Mouse (Mus musculus) lung, postnatal 0 days (tissue): Measurements from ENCODE around the gene Stard3. TPM values are rescaled to one million over a fixed set of nuclear protein-coding genes. Genes with fewer than 3 reads are reported as not detected.
A peak's percentile ranks its signal among the peaks of the same experiment; 100 is the strongest.

Experiments
- ATAC-seq: fragments of 200-750 bp; cut with Nextera tagmentation; 2 replicates; pipeline ENCODE4 v1.8.0; 2017; ENCODE audit warnings: moderate library complexity
- DNase-seq: peaks from one replicate; pipeline ENCODE4 v3.0.0-alpha.2; 2016; ENCODE audit warnings: low spot score
- H3K27ac ChIP-seq: fragments of 300-500 bp; sonication (generic); 2 replicates; pipeline ENCODE4 v1.5.1; 2014; ENCODE audit warnings: antibody characterized with exemption, mild to moderate bottlenecking, low read length, mixed read lengths
- H3K27me3 ChIP-seq: fragments of 300-500 bp; sonication (generic); replicated peaks from 2 replicates; pipeline ENCODE4 v1.6.1; 2014; ENCODE audit warnings: low read length, mixed read lengths; ENCODE audit not compliant: insufficient read depth
- H3K36me3 ChIP-seq: fragments of 300-500 bp; sonication (generic); 2 replicates; pipeline ENCODE4 v1.6.1; 2014; ENCODE audit warnings: low read length, mixed read lengths; ENCODE audit not compliant: insufficient read depth
- H3K4me1 ChIP-seq: fragments of 300-500 bp; sonication (generic); 2 replicates; pipeline ENCODE4 v1.6.1; 2014; ENCODE audit warnings: antibody characterized with exemption, low read depth, low read length, mixed read lengths; ENCODE audit not compliant: insufficient read depth
- H3K4me2 ChIP-seq: fragments of 300-500 bp; sonication (generic); replicated peaks from 2 replicates; pipeline ENCODE4 v1.6.1; 2014; ENCODE audit warnings: low read depth, mild to moderate bottlenecking, low read length, moderate library complexity, mixed read lengths
- H3K4me3 ChIP-seq: fragments of 300-500 bp; sonication (generic); 2 replicates; pipeline ENCODE4 v1.5.1; 2014; ENCODE audit warnings: low read depth, low read length
- H3K9ac ChIP-seq: fragments of 300-500 bp; sonication (generic); replicated peaks from 2 replicates; pipeline ENCODE4 v1.6.1; 2014; ENCODE audit warnings: low read depth, mild to moderate bottlenecking
- H3K9me3 ChIP-seq: fragments of 300-500 bp; sonication (generic); 2 replicates; pipeline ENCODE4 v1.6.1; 2016; ENCODE audit warnings: low read length, mixed read lengths
- CTCF ChIP-seq: IDR thresholded peaks from 2 replicates; pipeline ENCODE4 v1.5.1; 2016; ENCODE audit warnings: antibody characterized with exemption, mild to moderate bottlenecking
- EP300 ChIP-seq: IDR thresholded peaks from 2 replicates; pipeline ENCODE4 v1.6.1; 2016; ENCODE audit warnings: antibody characterized with exemption, mild to moderate bottlenecking, control low read depth
- WGBS: fragments of 180-500 bp; shearing (Covaris S2); extraction: QIAGEN DNeasy Blood & Tissue Kit; methylation state at CpG from one replicate; pipeline ENCODE4 v1.1.7; 2014; 5-methylcytosine and 5-hydroxymethylcytosine counted together
- polyA plus RNA-seq: library from polyadenylated mRNA; unstranded; fragments of >200 nt; fragmentation: Nextera tagmentation; extraction: Ambion mirVana; gene quantifications from 2 replicates; pipeline ENCODE4 v1.2.1, GENCODE M21; 2015

Gene Stard3
- polyA plus RNA-seq, 1 experiment from 2014 or later = 73.1 TPM

GRCm38 (mm10) chr11:98406621-98407020 is 48.5 kb downstream of the Stard3 start:
- no peaks in the 10 kb centered on the region for H3K27me3 ChIP-seq
- no peak overlapping the region for H3K9ac ChIP-seq
- no peak overlapping the region for H3K4me2 ChIP-seq
- TF ChIP-seq EP300 (no peak), CTCF (no peak)
- 0 out of 2 replicates have a peak, but pooled peaks cover under 1% of the 10 kb centered on the region for H3K4me1 ChIP-seq
- no peaks in the 10 kb centered on the region for H3K9me3 ChIP-seq
- no peaks in the 10 kb centered on the region for H3K36me3 ChIP-seq
- no peak overlapping the region for H3K27ac ChIP-seq
- no peak overlapping the region for H3K4me3 ChIP-seq
- 69% methylated on average over 6 of the region's 6 CpGs for WGBS
- ATAC-seq = no peak
- DNase-seq = no peak

GRCm38 (mm10) chr11:98408872-98409271 is 50.7 kb downstream of the Stard3 start:
- 0 out of 2 replicates have a peak overlapping the region, but pooled peaks have one; percentile 14 for H3K4me2 ChIP-seq
- peaks cover 9% of the 10 kb centered on the region; the same call in 1 of the 2 replicates for H3K4me1 ChIP-seq
- no peaks in the 10 kb centered on the region for H3K9me3 ChIP-seq
- no peak overlapping the region for H3K4me3 ChIP-seq
- ATAC-seq (no peak), DNase-seq (no peak)
- H3K27ac ChIP-seq = no peak overlapping the region
- WGBS = 41% methylated on average over 8 of the region's 8 CpGs
- TF ChIP-seq EP300 (no peak), CTCF (no peak)
- no peak overlapping the region for H3K9ac ChIP-seq
- H3K27me3 ChIP-seq = no peaks in the 10 kb centered on the region
- no peaks in the 10 kb centered on the region for H3K36me3 ChIP-seq

- Histone ChIP-seq H3K27me3 (no peaks in the 10 kb centered on the region), H3K4me2 (0 out of 2 replicates have a peak overlapping the region, but pooled peaks have one; percentile 14), H3K9me3 (no peaks in the 10 kb centered on the region), H3K9ac (no peak overlapping the region), H3K4me1 (peaks cover 11% of the 10 kb centered on the region; the same call in 1 of the 2 replicates), H3K36me3 (no peaks in the 10 kb centered on the region), H3K4me3 (no peak overlapping the region), H3K27ac (no peak overlapping the region; the same call in 1 of the 2 replicates)
- ATAC-seq = peak; percentile 27
- TF ChIP-seq EP300 = no peak
- no peak for TF ChIP-seq CTCF
- DNase-seq = peak; percentile 56
- WGBS = 0% methylated on average over 7 of the region's 10 CpGs
These were observed 51.2 kb downstream of the Stard3 start for GRCm38 (mm10) chr11:98409341-98409822.

- Histone ChIP-seq H3K4me1 (peaks cover 15% of the 10 kb centered on the region; the same call in 1 of the 2 replicates), H3K36me3 (no peaks in the 10 kb centered on the region), H3K27ac (peak within 1 kb of the TSS; percentile 95), H3K4me3 (peak within 1 kb of the TSS; percentile 97), H3K9me3 (no peaks in the 10 kb centered on the region), H3K9ac (peak within 1 kb of the TSS; percentile 88), H3K4me2 (peak within 1 kb of the TSS; percentile 90), H3K27me3 (no peaks in the 10 kb centered on the region)
- WGBS = 1% methylated on average over 25 of the region's 49 CpGs
- peak; percentile 94 for DNase-seq
- TF ChIP-seq CTCF (no peak), EP300 (no peak)
- peak; percentile 93 for ATAC-seq
These were observed 54.2 kb downstream of the Stard3 start, which contains the start of gene Erbb2 for GRCm38 (mm10) chr11:98412273-98412796. Gene Erbb2, plus strand, starts transcription at chr11:98412470.

- H3K9ac ChIP-seq = peak overlapping the region; percentile 88
- H3K4me1 ChIP-seq = peaks cover 15% of the 10 kb centered on the region; the same call in 1 of the 2 replicates
- H3K36me3 ChIP-seq = no peaks in the 10 kb centered on the region
- peak overlapping the region; percentile 95 for H3K27ac ChIP-seq
- H3K9me3 ChIP-seq = no peaks in the 10 kb centered on the region
- DNase-seq (peak; percentile 67), ATAC-seq (peak; percentile 29)
- peak overlapping the region; percentile 90 for H3K4me2 ChIP-seq
- TF ChIP-seq EP300 (no peak), CTCF (no peak)
- no peaks in the 10 kb centered on the region for H3K27me3 ChIP-seq
- H3K4me3 ChIP-seq = peak overlapping the region; percentile 97
- under 1% methylated on average over 35 of the region's 40 CpGs for WGBS
These were observed 54.7 kb downstream of the Stard3 start for GRCm38 (mm10) chr11:98412797-98413301.

- TF ChIP-seq CTCF = no peak
- no peak for TF ChIP-seq EP300
- Histone ChIP-seq H3K4me3 (peak overlapping the region; percentile 97), H3K4me2 (peak overlapping the region; percentile 90), H3K9ac (no peak overlapping the region), H3K9me3 (no peaks in the 10 kb centered on the region), H3K4me1 (peaks cover 15% of the 10 kb centered on the region; the same call in 1 of the 2 replicates), H3K27ac (no peak overlapping the region; the same call in 1 of the 2 replicates), H3K36me3 (no peaks in the 10 kb centered on the region), H3K27me3 (no peaks in the 10 kb centered on the region)
- WGBS = 16% methylated on average over 7 of the region's 7 CpGs
- ATAC-seq (no peak), DNase-seq (peak; percentile 41)
These were observed 55.6 kb downstream of the Stard3 start for GRCm38 (mm10) chr11:98413731-98414130.
